Mouse (Mus musculus): ENCODE measurements around the gene Lrrc74b. TPM values are rescaled to one million over a fixed set of nuclear protein-coding genes. Genes with fewer than 3 reads are reported as not detected.

The Lrrc74b gene
- total RNA-seq, 4 experiments from 2014 or later: not detected

DNA sequence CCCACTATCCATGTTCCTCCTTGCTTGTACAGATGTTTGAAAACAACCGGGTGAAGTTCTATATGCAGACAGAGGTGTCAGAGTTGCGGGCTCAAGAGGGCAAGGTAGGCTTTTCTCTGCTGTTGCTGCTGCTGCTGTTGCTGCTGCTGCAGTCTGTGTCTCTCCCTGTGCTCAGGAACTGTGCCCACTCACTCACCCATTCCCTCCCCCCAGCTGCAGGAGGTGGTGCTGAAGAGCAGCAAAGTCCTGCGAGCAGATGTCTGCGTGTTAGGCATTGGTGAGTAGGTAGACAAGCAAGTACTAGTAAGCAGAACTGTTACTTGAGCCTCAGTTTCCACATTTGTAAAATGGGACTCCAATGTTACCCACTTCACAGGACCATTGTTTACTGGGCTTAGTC lies 58.4 kb downstream of the Lrrc74b start:
- no peak for DNase-seq (ENCODE audit: low spot score)

GRCm38 (mm10) chr16:17499249-17499883 lies 61.7 kb downstream of the Lrrc74b start:
- DNase-seq (ENCODE audit: low spot score): no peak

DNA sequence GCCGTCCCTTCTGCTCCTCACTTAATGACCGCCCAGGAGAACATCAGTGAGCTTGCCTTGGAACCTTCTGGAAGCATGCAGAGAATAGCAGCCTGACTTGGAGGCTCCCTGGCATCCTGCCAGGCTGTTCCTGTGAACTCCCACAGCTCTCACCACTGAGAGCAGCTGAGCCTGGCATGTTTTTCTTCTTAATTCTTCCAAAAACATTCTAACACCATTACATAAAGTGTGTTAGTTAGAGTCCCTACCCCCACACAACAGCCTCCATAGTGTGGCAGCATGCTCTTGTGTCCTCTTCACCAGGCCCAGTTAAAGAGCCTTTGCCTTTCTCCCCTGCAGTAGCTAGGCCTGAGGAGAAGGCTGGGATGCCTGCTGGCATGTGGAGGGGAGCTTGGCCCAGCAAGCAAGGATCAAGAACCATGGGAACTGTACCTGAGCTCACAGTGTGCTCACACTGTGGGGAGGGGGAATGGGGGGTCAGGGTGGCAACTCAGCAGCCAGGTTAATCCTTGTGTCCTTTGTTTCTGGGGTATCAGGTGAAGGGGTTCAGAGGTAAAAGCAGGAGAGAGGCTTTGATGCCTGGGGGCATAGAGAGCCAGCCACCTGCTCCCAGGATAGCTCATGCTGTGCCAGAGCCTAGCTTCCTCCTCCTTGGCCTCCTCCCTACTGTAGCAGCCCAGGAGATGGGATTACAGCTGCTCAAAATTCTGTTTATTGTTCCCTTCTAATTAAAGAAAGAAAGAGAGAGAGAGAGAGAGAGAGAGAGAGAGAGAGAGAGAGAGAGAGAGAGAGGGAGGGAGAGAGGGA lies 64.3 kb downstream of the Lrrc74b start:
- no peak for DNase-seq (ENCODE audit: low spot score)

Other genes with a start within 250 kb of the Lrrc74b start
- 1 to 10 TPM; 1.0 to 2.1 (median 1.5) TPM for gene Serpind1, start 229.9 kb downstream of the Lrrc74b start, total RNA-seq (2022)
- 10 to 100 TPM; 16.1 to 18.4 (median 16.9) TPM for gene Snap29, start 155.3 kb downstream of the Lrrc74b start, total RNA-seq (2022)
- gene Pi4ka, start 154.9 kb downstream of the Lrrc74b start, total RNA-seq (2022): 10 to 100 TPM; 54.5 to 60.8 (median 58.6) TPM
- gene Crkl, start 109.3 kb downstream of the Lrrc74b start, total RNA-seq (2022): 10 to 100 TPM; 22.8 to 29.8 (median 28.1) TPM
- gene Aifm3, start 71.6 kb downstream of the Lrrc74b start, total RNA-seq (2022): under 1 TPM in 1 of 4 experiments, not detected in 3; 0.35 TPM
- 10 to 100 TPM; 26.0 to 37.0 (median 29.7) TPM for gene Lztr1, start 52.6 kb downstream of the Lrrc74b start, total RNA-seq (2022)
- gene Thap7, start 30.1 kb downstream of the Lrrc74b start, total RNA-seq (2022): 10 to 100 TPM; 16.6 to 18.5 (median 17.6) TPM
- gene P2rx6, start 638 bp upstream of the Lrrc74b start, total RNA-seq (2022): 1 to 10 TPM; 1.1 to 2.9 (median 2.0) TPM
- gene Slc7a4, start 22.0 kb upstream of the Lrrc74b start, total RNA-seq (2022): 1 to 10 TPM; 1.8 to 6.4 (median 3.1) TPM
- 10 to 100 TPM; 19.0 to 23.8 (median 20.1) TPM for gene Smpd4, start 58.1 kb upstream of the Lrrc74b start, total RNA-seq (2022)
- gene Ccdc74a, start 85.2 kb upstream of the Lrrc74b start, total RNA-seq (2022): under 1 TPM in 2 of 4 experiments, not detected in 2; 0.60 to 0.62 TPM
- gene Med15, start 171.6 kb upstream of the Lrrc74b start, total RNA-seq (2022): 10 to 100 TPM; 22.3 to 27.2 (median 23.0) TPM
- gene Klhl22, start 198.4 kb upstream of the Lrrc74b start, total RNA-seq (2022): 10 to 100 TPM; 18.8 to 23.0 (median 19.4) TPM
- gene Scarf2, start 236.0 kb upstream of the Lrrc74b start, total RNA-seq (2022): 1 to 10 TPM; 3.3 to 5.2 (median 4.4) TPM